ENCODE assay signal across 8 mouse cellular contexts in genomic region chr9:89179469-89179868, GRCm38 (mm10). TPM values are rescaled to one million over a fixed set of nuclear protein-coding genes. Genes with fewer than 3 reads are reported as not detected.
"Had no signal": no experiment of that assay in that cellular context is flagged by ENCODE, and none has a peak within 500 bp of the region (broad histone marks: within the 10 kb centered on the region; RNA-seq: fewer than 3 reads in every experiment).

No protein-coding gene starts in this region.

RNA-seq across cellular contexts. Expression of gene Bcl2a1b, which starts 19.5 kb away (rescaled TPM):
- polyA plus RNA-seq: testis, adult 2 months had no signal

RNA-seq across cellular contexts. Expression of gene Gm29094, which starts 19.7 kb away (rescaled TPM):
- total RNA-seq: neutrophil, adult 5-6 weeks had no signal
- polyA plus RNA-seq: small intestine, adult 2 months; spleen, adult 2 months; stomach, embryonic 14.5 days; stomach, postnatal 0 days; testis, adult 2 months; thymus, adult 2 months; urinary bladder, adult 2 months had no signal
